Mouse (Mus musculus) megakaryocyte, adult 5-6 weeks (primary cell): ENCODE measurements around the gene Chrdl2. TPM values are rescaled to one million over a fixed set of nuclear protein-coding genes. Genes with fewer than 3 reads are reported as not detected.
"Not testable (repeated sequence)": the region's sequence is repeated elsewhere in the genome, so short reads cannot be mapped to it uniquely, and the experiment has no call there.

Experiments
- ATAC-seq: 2 replicates; pipeline ENCODE4 v1.8.0; 2016; ENCODE audit warnings: mild to moderate bottlenecking, inconsistent platforms; ENCODE audit not compliant: poor library complexity, severe bottlenecking
- total RNA-seq, 2 experiments: library from RNA; stranded (forward) in 1 of 2; stranded (reverse) in 1 of 2; fragments of 153-499, 151-499 nt in 1 of 2; fragments of 221-1000, 200-1000 nt in 1 of 2; gene quantifications; 2 replicates each; pipeline versions ENCODE4 v1.2.3 to v1.2.4; 2015 to 2017

The Chrdl2 gene
- total RNA-seq, 2 experiments from 2014 or later: not detected

GRCm38 (mm10) chr7:100034815-100035463 is 29.0 kb downstream of the Chrdl2 start:
- peak; percentile 54 for ATAC-seq

GRCm38 (mm10) chr7:100036050-100036449 is 30.1 kb downstream of the Chrdl2 start:
- no peak for ATAC-seq

- ATAC-seq: no peak
Observed at GRCm38 (mm10) chr7:100036495-100036894, 30.5 kb downstream of the Chrdl2 start.

- ATAC-seq: no peak
Observed at GRCm38 (mm10) chr7:100042120-100042519, 36.1 kb downstream of the Chrdl2 start.

DNA sequence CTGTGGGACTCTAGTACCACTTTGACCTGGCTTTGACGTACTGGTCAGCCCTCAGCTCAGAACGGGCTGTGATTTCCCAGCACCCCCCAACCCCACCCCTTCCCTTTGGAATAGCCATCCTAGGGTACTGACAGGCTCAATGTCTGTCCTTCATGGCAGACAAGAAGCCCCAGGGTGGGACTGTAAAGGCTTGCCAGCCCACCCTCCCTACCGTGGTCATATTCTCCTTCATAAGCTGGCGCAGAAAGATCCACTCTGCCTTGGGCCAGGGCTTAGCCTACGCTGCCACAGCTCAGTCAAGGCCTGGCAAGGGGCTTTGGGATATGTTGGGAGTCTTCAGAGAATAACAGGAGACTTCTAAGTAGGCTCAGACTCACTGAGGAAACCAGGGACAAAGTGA is 37.1 kb downstream of the Chrdl2 start:
- no peak for ATAC-seq

GRCm38 (mm10) chr7:100043605-100044031 is 37.6 kb downstream of the Chrdl2 start:
- no peak for ATAC-seq

DNA sequence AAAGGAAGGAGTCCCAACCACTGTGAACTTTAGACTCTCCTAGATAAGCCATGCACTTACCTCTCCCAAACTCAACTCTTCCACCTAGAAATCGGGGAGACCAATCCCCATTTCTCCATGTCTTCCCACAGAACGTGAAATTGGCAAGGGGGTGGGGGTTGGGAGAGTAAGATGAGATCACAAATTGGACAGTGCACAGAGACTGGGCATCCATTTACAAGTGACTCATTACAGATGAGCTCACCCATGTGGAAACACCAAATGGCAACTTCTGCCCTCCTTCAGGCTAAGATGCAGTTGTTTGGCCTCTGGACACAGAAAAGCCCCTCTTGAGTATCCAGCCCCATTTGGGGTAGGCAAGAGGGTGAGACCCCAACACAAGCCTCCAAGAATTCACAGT is 40.5 kb downstream of the Chrdl2 start:
- no peak for ATAC-seq

DNA sequence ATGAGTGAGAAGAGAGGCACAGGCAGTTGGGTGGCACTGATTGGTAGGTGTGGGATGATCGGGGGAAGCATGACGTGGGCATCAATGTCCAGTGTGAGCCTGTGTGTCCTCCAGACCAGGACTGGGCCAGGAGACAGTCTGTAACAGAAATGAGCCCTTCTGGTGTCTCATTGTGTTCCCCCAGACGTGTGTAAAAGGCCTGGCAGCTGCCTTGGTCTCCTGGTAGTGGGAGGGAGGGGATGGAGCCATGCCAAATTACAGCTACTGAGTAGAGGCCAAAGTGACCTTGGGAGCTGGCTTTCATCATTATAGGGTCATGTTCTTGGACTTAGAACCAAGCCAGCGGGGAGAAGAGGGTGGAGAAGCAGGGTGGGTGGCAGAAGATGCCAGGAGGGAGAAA is 45.9 kb downstream of the Chrdl2 start:
- ATAC-seq: no peak

DNA sequence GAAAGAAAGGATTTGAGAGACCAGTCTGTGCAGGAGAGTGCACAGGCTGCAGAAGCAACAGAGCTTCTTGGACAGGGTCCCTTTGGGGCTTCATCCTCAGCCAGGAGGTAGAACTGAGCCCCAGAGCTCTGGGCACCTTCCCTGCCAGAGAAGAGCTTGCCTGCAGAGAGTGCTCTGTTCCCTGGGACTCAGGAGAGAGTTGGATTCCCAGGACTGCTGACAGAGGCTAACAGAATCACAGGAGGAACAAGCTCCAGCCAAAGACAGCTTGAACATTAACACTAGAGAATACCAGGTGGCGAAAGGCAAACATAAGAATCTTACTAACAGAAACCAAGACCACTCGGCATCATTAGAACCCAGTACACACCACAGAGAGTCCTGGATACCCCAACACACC is 47.0 kb downstream of the Chrdl2 start:
- ATAC-seq: not testable (repeated sequence)

GRCm38 (mm10) chr7:100073959-100074358 is 68.0 kb downstream of the Chrdl2 start:
- ATAC-seq: no peak

GRCm38 (mm10) chr7:100076296-100076695 is 70.3 kb downstream of the Chrdl2 start:
- ATAC-seq: no peak

- no peak for ATAC-seq
Observed at GRCm38 (mm10) chr7:100077071-100077470, 71.1 kb downstream of the Chrdl2 start.

DNA sequence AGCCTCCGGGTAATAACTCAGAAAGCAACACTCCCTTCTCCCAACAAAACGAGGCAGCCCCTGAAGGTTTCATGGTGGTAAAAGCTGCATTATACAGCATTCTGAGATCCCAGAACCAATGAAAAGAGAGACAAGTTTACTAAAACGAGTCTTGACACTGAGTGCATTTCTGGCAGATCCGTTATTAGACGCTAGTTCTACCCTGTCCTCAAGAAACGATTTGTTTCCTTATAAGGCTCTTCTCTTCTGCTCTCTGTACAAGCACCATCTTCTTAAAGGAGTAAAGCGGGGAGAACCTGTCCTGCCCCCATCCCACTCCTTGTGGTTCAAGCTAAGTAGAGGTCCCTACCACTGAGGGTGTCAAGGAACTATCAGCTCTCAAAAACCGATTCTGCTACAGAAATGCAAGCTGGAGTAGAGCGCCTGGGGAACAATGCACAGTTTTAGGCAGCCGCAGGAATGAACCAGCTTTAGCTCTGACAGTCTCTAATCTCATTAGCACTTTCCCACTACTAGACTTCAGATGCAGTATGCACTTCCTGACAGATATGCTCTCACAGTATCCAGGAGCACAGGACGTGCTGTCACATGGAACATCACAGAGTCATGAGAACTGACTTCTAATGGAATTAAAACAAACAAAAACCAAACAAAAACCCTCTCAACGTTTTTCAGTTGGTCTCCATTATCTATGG is 74.3 kb downstream of the Chrdl2 start:
- ATAC-seq: no peak

DNA sequence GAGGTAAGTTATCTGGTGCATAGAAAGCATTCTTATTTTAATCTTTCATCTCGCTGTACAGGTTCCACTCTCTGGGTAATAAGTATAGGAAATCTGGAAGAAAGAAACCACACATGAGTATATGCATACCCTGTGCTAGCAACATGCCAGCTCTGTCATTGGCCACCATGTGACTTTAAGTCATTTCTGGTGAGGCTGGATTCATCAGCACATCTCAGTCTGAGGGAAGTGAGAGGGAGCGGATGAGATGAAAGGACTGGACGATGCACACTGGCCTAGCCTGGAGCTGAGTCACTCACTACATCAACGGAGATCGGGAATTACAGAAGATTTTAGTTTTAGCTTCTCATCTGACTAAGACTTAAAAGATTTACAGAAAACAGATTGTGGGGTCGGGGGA is 76.9 kb downstream of the Chrdl2 start:
- no peak for ATAC-seq

GRCm38 (mm10) chr7:100083812-100084211 is 77.8 kb downstream of the Chrdl2 start:
- no peak for ATAC-seq

Other genes starting within 250 kb of the Chrdl2 start
- gene Olfr521, start 242.7 kb upstream of the Chrdl2 start, total RNA-seq (2015): not detected in 2 replicates
- gene Olfr521, start 242.7 kb upstream of the Chrdl2 start, total RNA-seq (2017): not detected in 2 replicates
- 0.22 and 1.4 TPM in 2 replicates for gene Neu3, start 177.8 kb upstream of the Chrdl2 start, total RNA-seq (2015)
- gene Neu3, start 177.8 kb upstream of the Chrdl2 start, total RNA-seq (2017): 1.1 and 1.8 TPM in 2 replicates
- 0.11 TPM in 1 of 2 replicates, not detected in the other for gene Xrra1, start 147.1 kb upstream of the Chrdl2 start, total RNA-seq (2015)
- gene Xrra1, start 147.1 kb upstream of the Chrdl2 start, total RNA-seq (2017): not detected in 2 replicates
- 181 and 205 TPM in 2 replicates for gene Spcs2, start 142.7 kb upstream of the Chrdl2 start, total RNA-seq (2015)
- 113 and 137 TPM in 2 replicates for gene Spcs2, start 142.7 kb upstream of the Chrdl2 start, total RNA-seq (2017)
- 13.2 and 13.7 TPM in 2 replicates for gene Rnf169, start 25.7 kb upstream of the Chrdl2 start, total RNA-seq (2015)
- gene Rnf169, start 25.7 kb upstream of the Chrdl2 start, total RNA-seq (2017): 19.5 and 22.0 TPM in 2 replicates
- gene Pold3, start 115.4 kb downstream of the Chrdl2 start, total RNA-seq (2015): 37.3 and 37.8 TPM in 2 replicates
- 109 and 112 TPM in 2 replicates for gene Pold3, start 115.4 kb downstream of the Chrdl2 start, total RNA-seq (2017)
- gene Lipt2, start 153.1 kb downstream of the Chrdl2 start, total RNA-seq (2015): 9.4 and 10.9 TPM in 2 replicates
- gene Lipt2, start 153.1 kb downstream of the Chrdl2 start, total RNA-seq (2017): 2.1 and 4.6 TPM in 2 replicates
- gene Kcne3, start 170.3 kb downstream of the Chrdl2 start, total RNA-seq (2015): 18.0 and 21.1 TPM in 2 replicates
- 12.0 and 19.5 TPM in 2 replicates for gene Kcne3, start 170.3 kb downstream of the Chrdl2 start, total RNA-seq (2017)
- 9.8 and 11.9 TPM in 2 replicates for gene Pgm2l1, start 221.2 kb downstream of the Chrdl2 start, total RNA-seq (2015)
- gene Pgm2l1, start 221.2 kb downstream of the Chrdl2 start, total RNA-seq (2017): 7.7 and 9.6 TPM in 2 replicates